9 mouse cellular contexts compared by ENCODE assay signal in the genomic region with DNA sequence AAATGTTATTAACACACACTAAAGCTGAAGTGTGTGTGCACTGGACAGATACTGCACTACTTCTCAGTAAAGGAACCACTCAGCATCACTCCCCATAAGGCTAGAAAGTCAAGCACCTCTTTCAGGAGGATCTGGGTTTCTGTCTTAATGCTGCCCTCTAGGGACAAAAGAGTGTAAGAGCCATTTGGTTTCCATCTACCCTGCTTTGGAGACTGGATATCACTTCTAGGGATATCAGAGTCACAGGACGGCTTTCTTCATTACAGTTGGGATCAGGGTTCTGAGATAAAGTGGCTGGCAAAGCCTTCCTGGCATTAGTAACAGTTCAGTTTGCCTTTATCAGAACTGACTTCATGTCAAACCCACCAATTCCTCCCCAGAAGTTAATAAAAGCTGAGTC.
DNase-seq lines count a peak whose midpoint lies in the region; ATAC-seq lines count a peak whose summit lies in the region.
"Had no signal": no experiment of that assay in that cellular context is flagged by ENCODE, and none has a peak within 500 bp of the region (broad histone marks: within the 10 kb centered on the region; RNA-seq: fewer than 3 reads in every experiment).

No protein-coding gene starts in this region.

- H3K4me2 ChIP-seq in hindbrain, embryonic 14.5 days (replicated peaks) = no peak overlapping the region
- H3K4me2 ChIP-seq in hindbrain, embryonic 13.5 days = no peak overlapping the region
- H3K4me2 ChIP-seq in liver, embryonic 16.5 days (ENCODE audit: low read depth, low read length) = no peak overlapping the region
- no peak overlapping the region for H3K4me2 ChIP-seq in forebrain, embryonic 16.5 days (ENCODE audit: low read length)
- H3K4me2 ChIP-seq: lung, embryonic 15.5 days had no signal

- H3K4me1 ChIP-seq in hindbrain, embryonic 14.5 days (replicated peaks; ENCODE audit: control insufficient read depth, insufficient read depth, low read length) = no peaks in the 10 kb centered on the region
- H3K4me1 ChIP-seq in hindbrain, embryonic 13.5 days (replicated peaks) = peaks cover 10% of the 10 kb centered on the region
- H3K4me1 ChIP-seq in liver, embryonic 16.5 days (ENCODE audit: control insufficient read depth, low read depth, low read length) = peaks cover 31% of the 10 kb centered on the region
- no peaks in the 10 kb centered on the region for H3K4me1 ChIP-seq in forebrain, embryonic 16.5 days (replicated peaks; ENCODE audit: control insufficient read depth, insufficient read depth, low read length)

- no peak overlapping the region for H3K27ac ChIP-seq in hindbrain, embryonic 14.5 days
- H3K27ac ChIP-seq in hindbrain, embryonic 13.5 days = no peak overlapping the region
- H3K27ac ChIP-seq in liver, embryonic 16.5 days (ENCODE audit: low read length) = peak overlapping the region; percentile 56; the same call in 1 of the 2 replicates
- no peak overlapping the region for H3K27ac ChIP-seq in forebrain, embryonic 16.5 days (ENCODE audit: low read length)
- H3K27ac ChIP-seq: lung, embryonic 15.5 days had no signal

- H3K9ac ChIP-seq in hindbrain, embryonic 14.5 days = no peak overlapping the region
- no peak overlapping the region for H3K9ac ChIP-seq in hindbrain, embryonic 13.5 days
- H3K9ac ChIP-seq in liver, embryonic 16.5 days (ENCODE audit: low read depth, low read length) = no peak overlapping the region
- no peak overlapping the region for H3K9ac ChIP-seq in forebrain, embryonic 16.5 days (replicated peaks; ENCODE audit: low read depth, low read length)
- H3K9ac ChIP-seq: lung, embryonic 15.5 days had no signal

- H3K4me3 ChIP-seq in hindbrain, embryonic 14.5 days (replicated peaks; ENCODE audit: low read length) = no peak overlapping the region
- no peak overlapping the region for H3K4me3 ChIP-seq in hindbrain, embryonic 13.5 days
- no peak overlapping the region for H3K4me3 ChIP-seq in liver, embryonic 16.5 days (ENCODE audit: low read depth, low read length)
- H3K4me3 ChIP-seq in forebrain, embryonic 16.5 days (replicated peaks; ENCODE audit: low read length) = no peak overlapping the region
- H3K4me3 ChIP-seq: lung, embryonic 15.5 days had no signal

- WGBS in hindbrain, embryonic 14.5 days = 18% methylated on average over 1 of the region's 1 CpGs
- WGBS in hindbrain, embryonic 13.5 days = 22% methylated on average over 1 of the region's 1 CpGs
- 6% methylated on average over 1 of the region's 1 CpGs for WGBS in liver, embryonic 16.5 days (ENCODE audit: insufficient replicate concordance)
- 14% methylated on average over 1 of the region's 1 CpGs for WGBS in forebrain, embryonic 16.5 days

- H3K36me3 ChIP-seq in hindbrain, embryonic 14.5 days (replicated peaks; ENCODE audit: control insufficient read depth, insufficient read depth) = no peaks in the 10 kb centered on the region
- H3K36me3 ChIP-seq in hindbrain, embryonic 13.5 days = no peaks in the 10 kb centered on the region
- peaks cover 4% of the 10 kb centered on the region; the same call in 1 of the 2 replicates for H3K36me3 ChIP-seq in liver, embryonic 16.5 days (ENCODE audit: control insufficient read depth, insufficient read depth)
- no peaks in the 10 kb centered on the region for H3K36me3 ChIP-seq in forebrain, embryonic 16.5 days (ENCODE audit: control insufficient read depth, insufficient read depth)

- ATAC-seq in hindbrain, embryonic 14.5 days (ENCODE audit: low FRiP score) = no peak
- no peak for ATAC-seq in hindbrain, embryonic 13.5 days (ENCODE audit: low FRiP score)
- peak; percentile 77 for ATAC-seq in common myeloid progenitor, adult 5-6 weeks (replicated peaks; ENCODE audit: low read depth, poor library complexity, severe bottlenecking)
- peak; percentile 58 for ATAC-seq in liver, embryonic 16.5 days (ENCODE audit: low read depth)
- ATAC-seq in forebrain, embryonic 16.5 days = no peak

- H3K9me3 ChIP-seq in hindbrain, embryonic 14.5 days (ENCODE audit: control insufficient read depth, low read length) = no peaks in the 10 kb centered on the region
- H3K9me3 ChIP-seq in hindbrain, embryonic 13.5 days = no peaks in the 10 kb centered on the region
- H3K9me3 ChIP-seq in liver, embryonic 16.5 days (replicated peaks; ENCODE audit: control insufficient read depth, low read length) = no peaks in the 10 kb centered on the region
- H3K9me3 ChIP-seq in forebrain, embryonic 16.5 days (ENCODE audit: control insufficient read depth, low read length) = no peaks in the 10 kb centered on the region
- H3K9me3 ChIP-seq: lung, embryonic 15.5 days had no signal

- H3K27me3 ChIP-seq in hindbrain, embryonic 14.5 days (ENCODE audit: control insufficient read depth, insufficient read depth, low read length) = no peaks in the 10 kb centered on the region
- H3K27me3 ChIP-seq in hindbrain, embryonic 13.5 days = no peaks in the 10 kb centered on the region
- no peaks in the 10 kb centered on the region for H3K27me3 ChIP-seq in liver, embryonic 16.5 days (ENCODE audit: control insufficient read depth, insufficient read depth, low read depth, low read length)
- H3K27me3 ChIP-seq in forebrain, embryonic 16.5 days (replicated peaks; ENCODE audit: control insufficient read depth, insufficient read depth, low read length) = no peaks in the 10 kb centered on the region
- H3K27me3 ChIP-seq: lung, embryonic 15.5 days had no signal

- peak; percentile 81 for DNase-seq in hindbrain, embryonic 14.5 days (ENCODE audit: low spot score)
- DNase-seq in thymus, postnatal 0 days (ENCODE audit: low spot score) = peak; percentile 70
- DNase-seq in thymus, postnatal 4 days = no peak
- no peak for DNase-seq in right cerebral cortex, postnatal 14 days

Comparison
In these comparisons a context has a peak if more than half of its experiments do, and no peak if none do; other contexts are left out.
1. DNase-seq: peak in hindbrain, embryonic 14.5 days (single experiment) and thymus, postnatal 0 days (single experiment); none in thymus, postnatal 4 days (single experiment) and right cerebral cortex, postnatal 14 days (single experiment).
2. ATAC-seq: peak in common myeloid progenitor, adult 5-6 weeks (single experiment) and liver, embryonic 16.5 days (single experiment); none in hindbrain, embryonic 14.5 days (single experiment), hindbrain, embryonic 13.5 days (single experiment) and forebrain, embryonic 16.5 days (single experiment).